Mouse (Mus musculus) heart, embryonic 13.5 days (tissue): ENCODE data around the gene Adamtsl4. TPM values are rescaled to one million over a fixed set of nuclear protein-coding genes. Genes with fewer than 3 reads are reported as not detected.

ENCODE experiments used
- ATAC-seq: fragments of 200-750 bp; cut with Nextera tagmentation; 2 replicates; pipeline ENCODE4 v1.8.0; 2017; ENCODE audit warnings: moderate TSS enrichment; ENCODE audit not compliant: insufficient number of reproducible peaks, low FRiP score, low TSS enrichment; ENCODE audit errors: extremely low read depth
- H3K27ac ChIP-seq: fragments of 300-500 bp; sonication (generic); replicated peaks from 2 replicates; pipeline ENCODE4 v1.5.1; 2015; ENCODE audit warnings: moderate library complexity, mild to moderate bottlenecking, inconsistent platforms
- H3K27me3 ChIP-seq: fragments of 300-500 bp; sonication (generic); replicated peaks from 2 replicates; pipeline ENCODE4 v1.6.1; 2015; ENCODE audit warnings: mild to moderate bottlenecking, inconsistent platforms
- H3K36me3 ChIP-seq: fragments of 300-500 bp; sonication (generic); 2 replicates; pipeline ENCODE4 v1.6.1; 2015; ENCODE audit warnings: mild to moderate bottlenecking, inconsistent platforms
- H3K4me1 ChIP-seq: fragments of 300-500 bp; sonication (generic); 2 replicates; pipeline ENCODE4 v1.6.1; 2015; ENCODE audit warnings: inconsistent platforms
- H3K4me2 ChIP-seq: fragments of 300-500 bp; sonication (generic); 2 replicates; pipeline ENCODE4 v1.6.1; 2015; ENCODE audit warnings: inconsistent platforms, mild to moderate bottlenecking, moderate library complexity
- H3K4me3 ChIP-seq: fragments of 300-500 bp; sonication (generic); 2 replicates; pipeline ENCODE4 v1.5.1; 2015; ENCODE audit warnings: moderate library complexity, mild to moderate bottlenecking, inconsistent platforms
- H3K9ac ChIP-seq: fragments of 300-500 bp; sonication (generic); 2 replicates; pipeline ENCODE4 v1.6.1; 2015; ENCODE audit warnings: inconsistent platforms, mild to moderate bottlenecking, moderate library complexity
- H3K9me3 ChIP-seq: fragments of 300-500 bp; sonication (generic); 2 replicates; pipeline ENCODE4 v1.6.1; 2016; ENCODE audit warnings: inconsistent platforms
- WGBS: fragments of 180-500 bp; shearing (Covaris S2); methylation state at CpG from one replicate; pipeline ENCODE4 v1.1.7; 2015; ENCODE audit warnings: mixed read lengths; 5-methylcytosine and 5-hydroxymethylcytosine counted together
- polyA plus RNA-seq: library from polyadenylated mRNA; unstranded; fragments of >200 nt; fragmentation: Nextera tagmentation; extraction: Ambion mirVana; gene quantifications from 2 replicates; pipeline ENCODE4 v1.2.1, GENCODE M21; 2015

Gene Adamtsl4
- polyA plus RNA-seq, result 4.8 and 7.3 TPM in 2 replicates

- Histone ChIP-seq H3K4me3 (peak within 1 kb of the TSS; percentile 60), H3K27ac (peak within 1 kb of the TSS; percentile 87), H3K36me3 (0 out of 2 replicates have a peak, but pooled peaks cover 6% of the 10 kb centered on the region), H3K9me3 (no peaks in the 10 kb centered on the region), H3K27me3 (no peaks in the 10 kb centered on the region), H3K4me1 (peaks cover 76% of the 10 kb centered on the region), H3K9ac (peak within 1 kb of the TSS; percentile 81), H3K4me2 (peak within 1 kb of the TSS; percentile 83)
- 4% methylated on average over 50 of the region's 50 CpGs for WGBS
- ATAC-seq, result peak; percentile 35; the same call in 1 of the 2 replicates
These were observed at the start of gene Adamtsl4 for GRCm38 (mm10) chr3:95687524-95688421. Adamtsl4 (minus strand) TSS chr3:95687917.

- WGBS, result 83% methylated on average over 12 of the region's 12 CpGs
- Histone ChIP-seq H3K27me3 (no peaks in the 10 kb centered on the region), H3K9ac (no peak overlapping the region), H3K36me3 (peaks cover 30% of the 10 kb centered on the region), H3K27ac (no peak overlapping the region), H3K4me1 (peaks cover 61% of the 10 kb centered on the region), H3K9me3 (no peaks in the 10 kb centered on the region), H3K4me3 (no peak overlapping the region), H3K4me2 (no peak overlapping the region)
- ATAC-seq, result no peak
These were observed 47.5 kb upstream of the Adamtsl4 start for GRCm38 (mm10) chr3:95735071-95735670.

DNA sequence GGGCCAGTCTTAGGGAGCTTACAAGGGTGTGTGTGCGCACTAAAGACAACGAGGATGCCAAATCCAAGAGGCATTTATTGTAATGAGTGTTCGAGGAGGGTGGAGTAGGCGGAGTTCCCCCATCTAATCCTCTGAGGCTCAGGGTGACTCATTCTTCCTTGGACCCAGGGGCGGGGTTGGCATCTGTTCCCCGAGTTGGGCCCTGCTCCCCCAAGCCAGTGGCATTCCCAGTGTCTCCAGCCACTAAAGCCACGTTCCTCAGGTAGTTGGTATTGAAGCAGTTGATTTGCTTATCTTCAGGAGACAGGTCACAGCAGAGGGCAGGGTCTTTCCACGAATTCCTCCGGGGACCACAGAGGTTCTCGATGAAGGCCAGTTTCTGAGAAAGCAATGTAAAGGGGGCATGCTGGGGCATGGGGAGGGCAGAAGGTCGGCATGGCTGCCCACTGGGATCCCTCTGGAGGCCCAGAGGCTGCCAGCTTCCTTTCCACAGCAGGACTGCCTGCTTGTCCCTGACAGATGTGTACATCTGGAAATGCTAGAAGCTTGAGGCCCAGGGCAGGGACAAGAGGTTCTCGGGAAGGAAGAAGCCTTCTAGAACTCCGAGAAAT, 46.5 kb upstream of the Adamtsl4 start:
- H3K4me3 ChIP-seq, result no peak overlapping the region
- H3K27me3 ChIP-seq, result no peaks in the 10 kb centered on the region
- 67% methylated on average over 13 of the region's 13 CpGs for WGBS
- H3K9me3 ChIP-seq, result no peaks in the 10 kb centered on the region
- H3K4me1 ChIP-seq, result peaks cover 51% of the 10 kb centered on the region
- H3K27ac ChIP-seq, result no peak overlapping the region
- no peak overlapping the region for H3K4me2 ChIP-seq
- H3K9ac ChIP-seq, result no peak overlapping the region
- H3K36me3 ChIP-seq, result peaks cover 30% of the 10 kb centered on the region
- ATAC-seq, result no peak

GRCm38 (mm10) chr3:95732744-95733521, 45.2 kb upstream of the Adamtsl4 start:
- Histone ChIP-seq H3K36me3 (peaks cover 30% of the 10 kb centered on the region), H3K4me3 (no peak overlapping the region), H3K27ac (peak overlapping the region; percentile 74), H3K27me3 (no peaks in the 10 kb centered on the region), H3K4me1 (peaks cover 38% of the 10 kb centered on the region), H3K4me2 (no peak overlapping the region), H3K9ac (peak overlapping the region; percentile 14; the same call in 1 of the 2 replicates), H3K9me3 (no peaks in the 10 kb centered on the region)
- ATAC-seq, result no peak
- 54% methylated on average over 11 of the region's 11 CpGs for WGBS

- H3K9me3 ChIP-seq, result no peaks in the 10 kb centered on the region
- H3K4me1 ChIP-seq, result peaks cover 35% of the 10 kb centered on the region
- H3K4me3 ChIP-seq, result no peak overlapping the region
- H3K9ac ChIP-seq, result no peak overlapping the region
- peaks cover 30% of the 10 kb centered on the region for H3K36me3 ChIP-seq
- H3K27ac ChIP-seq, result peak overlapping the region; percentile 24; the same call in 1 of the 2 replicates
- ATAC-seq, result no peak
- H3K27me3 ChIP-seq, result no peaks in the 10 kb centered on the region
- no peak overlapping the region for H3K4me2 ChIP-seq
- 91% methylated on average over 9 of the region's 9 CpGs for WGBS
These were observed 44.6 kb upstream of the Adamtsl4 start for GRCm38 (mm10) chr3:95732297-95732696.

DNA sequence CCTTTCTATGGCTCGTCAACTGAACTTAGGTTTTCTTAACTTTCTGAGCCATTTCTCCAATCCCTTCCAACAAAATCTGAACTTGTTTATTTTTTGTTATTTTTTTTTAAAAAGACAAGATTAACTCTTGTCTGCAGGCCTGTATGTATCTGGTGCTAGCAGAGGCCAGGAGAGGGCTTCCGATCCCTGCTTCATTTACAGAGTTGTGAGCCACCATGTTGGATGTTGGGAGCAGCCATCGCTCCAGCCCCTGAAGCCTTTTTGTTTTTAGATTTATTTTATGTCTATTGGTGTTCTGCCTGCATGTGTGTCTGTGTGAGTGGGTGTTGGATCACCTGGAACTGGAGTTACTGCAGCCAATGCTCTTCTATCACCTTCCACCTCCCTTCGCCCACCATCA, 44.1 kb upstream of the Adamtsl4 start:
- WGBS, result 89% methylated on average over 4 of the region's 4 CpGs
- Histone ChIP-seq H3K27me3 (no peaks in the 10 kb centered on the region), H3K4me2 (no peak overlapping the region), H3K36me3 (peaks cover 29% of the 10 kb centered on the region), H3K4me1 (peaks cover 34% of the 10 kb centered on the region), H3K9ac (no peak overlapping the region), H3K9me3 (no peaks in the 10 kb centered on the region), H3K4me3 (no peak overlapping the region), H3K27ac (no peak overlapping the region)
- ATAC-seq, result no peak

- Histone ChIP-seq H3K4me2 (no peak overlapping the region), H3K4me3 (no peak overlapping the region), H3K27me3 (no peaks in the 10 kb centered on the region), H3K36me3 (peaks cover 15% of the 10 kb centered on the region), H3K4me1 (peaks cover 35% of the 10 kb centered on the region), H3K9me3 (no peaks in the 10 kb centered on the region), H3K9ac (no peak overlapping the region), H3K27ac (no peak overlapping the region)
- WGBS, result 77% methylated on average over 7 of the region's 7 CpGs
- ATAC-seq, result no peak; the same call in 1 of the 2 replicates
These were observed 42.7 kb upstream of the Adamtsl4 start for GRCm38 (mm10) chr3:95730431-95730830.

DNA sequence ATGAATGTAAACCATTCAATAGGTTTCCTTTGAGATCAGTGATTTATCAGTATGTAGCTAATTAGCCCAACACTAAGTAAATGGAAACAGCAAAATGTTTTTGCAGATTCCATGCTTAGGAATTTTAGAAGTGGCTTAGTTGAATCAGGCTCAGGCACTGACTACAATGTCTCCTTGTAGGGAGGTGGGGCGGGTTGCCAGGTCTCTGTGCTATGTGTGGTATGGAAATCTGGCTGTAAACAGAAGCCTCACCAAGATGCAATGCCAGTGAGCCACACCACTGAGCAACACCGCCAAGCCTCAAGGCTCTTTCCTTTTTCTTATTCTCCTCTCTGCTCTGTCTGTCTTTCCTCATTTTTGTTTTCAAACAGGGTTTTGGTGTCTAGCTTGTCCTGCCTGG, 41.2 kb upstream of the Adamtsl4 start:
- no peak overlapping the region for H3K27ac ChIP-seq
- ATAC-seq, result no peak

GRCm38 (mm10) chr3:95726696-95727358, 39.1 kb upstream of the Adamtsl4 start:
- ATAC-seq, result no peak
- 46% methylated on average over 7 of the region's 7 CpGs for WGBS
- 0 out of 2 replicates have a peak overlapping the region, but pooled peaks have one; percentile 3 for H3K27ac ChIP-seq
- no peak overlapping the region for H3K9ac ChIP-seq
- peaks cover 14% of the 10 kb centered on the region for H3K4me1 ChIP-seq
- H3K4me2 ChIP-seq, result no peak overlapping the region
- H3K9me3 ChIP-seq, result no peaks in the 10 kb centered on the region
- no peak overlapping the region for H3K4me3 ChIP-seq
- H3K27me3 ChIP-seq, result no peaks in the 10 kb centered on the region
- no peaks in the 10 kb centered on the region for H3K36me3 ChIP-seq

More for the DNA sequence above, 41.2 kb upstream of the Adamtsl4 start:
- Histone ChIP-seq H3K4me3 (no peak overlapping the region), H3K4me2 (no peak overlapping the region), H3K4me1 (peaks cover 30% of the 10 kb centered on the region), H3K9me3 (no peaks in the 10 kb centered on the region), H3K36me3 (peaks cover 2% of the 10 kb centered on the region; the same call in 1 of the 2 replicates), H3K9ac (no peak overlapping the region), H3K27me3 (no peaks in the 10 kb centered on the region)
- WGBS, result 77% methylated on average over 2 of the region's 2 CpGs

- H3K4me3 ChIP-seq, result no peak overlapping the region
- no peak for ATAC-seq
- H3K9ac ChIP-seq, result no peak overlapping the region
- H3K4me2 ChIP-seq, result no peak overlapping the region
- no peaks in the 10 kb centered on the region for H3K9me3 ChIP-seq
- 76% methylated on average over 7 of the region's 7 CpGs for WGBS
- peaks cover 14% of the 10 kb centered on the region for H3K4me1 ChIP-seq
- no peak overlapping the region for H3K27ac ChIP-seq
- H3K27me3 ChIP-seq, result no peaks in the 10 kb centered on the region
- H3K36me3 ChIP-seq, result no peaks in the 10 kb centered on the region
These were observed 38.1 kb upstream of the Adamtsl4 start for GRCm38 (mm10) chr3:95725863-95726262.
